Mouse (Mus musculus) layer of hippocampus, adult 11-12 months (tissue): ENCODE measurements around the gene Slc38a6.

Source experiments
- DNase-seq: peaks from one replicate; pipeline ENCODE4 v3.0.0; 2022; ENCODE audit warnings: low spot score

Slc38a6 gene

DNA sequence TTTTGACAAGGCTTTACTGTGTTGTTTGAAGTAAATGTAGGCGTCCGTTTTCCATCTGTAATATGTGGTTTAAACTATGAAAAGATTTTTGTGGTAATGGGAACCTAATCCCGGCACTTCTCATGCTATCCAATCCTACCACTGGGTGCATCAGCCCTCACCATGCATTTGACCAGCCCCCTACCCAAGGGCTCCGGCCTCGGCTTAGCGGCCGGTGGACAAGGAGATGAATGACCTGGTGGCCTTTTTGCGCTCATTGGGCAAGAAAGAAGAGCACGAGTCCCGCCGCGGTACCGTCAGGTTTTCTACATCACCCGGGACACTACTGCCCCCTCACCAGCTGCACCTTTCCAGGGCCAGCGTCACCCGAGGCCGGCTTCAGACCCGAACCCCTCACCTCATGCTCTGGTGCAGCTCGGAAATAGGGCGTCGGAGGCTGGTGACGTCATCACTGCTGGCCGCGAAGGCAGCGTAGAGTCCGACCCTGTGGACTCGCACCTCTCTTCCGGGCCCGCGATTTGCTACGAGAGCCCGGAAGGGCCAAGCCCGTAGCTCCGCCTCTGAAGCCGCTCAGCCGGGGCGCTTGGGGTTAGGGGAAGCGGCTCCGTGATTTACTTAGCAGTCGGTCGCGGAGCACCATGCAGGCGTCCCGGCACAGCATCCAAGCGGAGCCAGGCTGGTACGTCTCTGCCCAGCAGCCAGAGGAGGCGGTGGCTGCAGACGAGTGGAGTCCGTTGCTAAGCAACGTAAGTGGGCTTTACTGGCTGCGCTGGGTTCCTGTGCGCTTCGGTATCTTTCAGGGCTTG is at the start of gene Slc38a6, which contains the start of gene Trmt5:
Slc38a6 (plus strand) TSS at position 493 of the 806 bp plus-strand sequence.
Trmt5 (minus strand) TSS at position 424 of the 806 bp plus-strand sequence.
- peak; percentile 93 for DNase-seq

DNA sequence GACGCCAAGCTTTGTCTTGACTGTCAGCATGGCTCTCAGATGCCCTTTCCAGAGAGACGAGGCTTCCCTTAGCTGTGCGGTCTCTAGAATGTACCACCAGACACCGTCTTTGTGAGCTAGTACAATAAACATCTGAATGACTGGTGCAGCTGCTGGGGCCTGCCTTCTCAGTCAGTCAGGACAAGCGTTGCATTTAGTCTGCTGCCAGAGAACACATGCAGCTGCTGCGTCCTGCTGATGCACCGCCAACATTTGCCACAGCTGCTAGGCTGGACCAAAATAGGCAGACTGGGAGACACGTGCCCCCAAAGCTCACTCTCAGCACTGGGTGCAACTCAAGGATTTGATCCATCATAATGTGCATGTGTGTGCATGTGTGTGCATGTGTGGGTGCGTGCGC is 44.6 kb upstream of the Slc38a6 start:
- peak; percentile 64 for DNase-seq

DNA sequence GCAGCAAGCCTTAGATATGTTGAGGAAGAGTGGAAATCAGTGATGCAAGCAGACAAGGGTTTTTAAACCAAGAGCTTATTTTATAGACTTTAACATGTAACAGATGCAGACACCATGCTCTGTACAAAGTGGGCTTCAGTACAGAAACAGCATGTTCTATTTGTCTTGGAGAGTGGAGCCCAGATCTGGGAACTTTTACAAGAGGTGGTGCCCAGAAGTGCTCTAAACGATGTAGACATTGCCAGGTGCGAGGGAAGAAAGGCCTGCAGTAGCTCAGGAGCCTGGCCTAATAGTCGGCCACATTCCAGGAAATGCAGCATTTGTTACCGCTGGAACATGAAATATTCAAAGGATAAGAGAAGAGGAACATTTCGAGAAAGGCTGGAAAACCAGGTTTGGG is 40.9 kb upstream of the Slc38a6 start:
- DNase-seq = no peak

DNA sequence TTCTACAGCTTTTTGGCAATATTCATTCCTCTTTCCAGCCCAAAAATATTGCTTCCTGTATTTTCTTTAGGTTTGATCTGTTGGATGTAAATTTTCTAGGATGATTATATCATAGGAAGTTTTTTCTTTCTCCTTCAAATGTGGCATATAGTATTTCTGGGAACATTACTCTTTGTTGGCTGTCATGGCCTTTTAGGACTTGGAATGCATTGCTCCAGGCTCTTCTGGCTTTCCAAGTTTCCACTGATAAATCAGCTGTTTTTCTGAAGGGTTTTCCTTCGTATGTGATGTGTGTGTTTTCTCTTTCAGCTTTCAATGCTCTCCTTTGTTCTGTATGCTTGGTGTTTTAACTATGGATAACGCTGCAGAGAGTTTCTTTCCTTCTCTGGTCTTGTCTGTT is 31.6 kb upstream of the Slc38a6 start:
- DNase-seq = no peak

DNA sequence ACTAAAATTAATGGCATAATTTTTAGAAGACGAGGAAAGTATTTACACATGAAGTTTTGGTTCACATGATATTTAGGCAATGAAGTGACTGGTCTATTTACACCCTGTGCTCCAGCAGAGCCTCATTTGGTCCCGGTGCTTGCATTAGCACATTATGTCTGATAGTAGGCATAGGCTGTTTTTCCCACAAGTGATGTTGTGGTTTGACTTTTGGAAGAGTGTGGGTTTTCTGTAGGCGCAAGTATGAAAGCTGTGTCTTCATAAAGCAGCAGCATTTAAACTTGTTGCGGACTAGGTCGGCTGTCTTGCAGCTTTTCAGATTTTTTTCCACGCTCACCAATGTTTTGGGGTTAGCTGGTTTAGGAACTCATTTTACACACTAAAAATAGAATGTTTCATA is 27.3 kb upstream of the Slc38a6 start:
- DNase-seq = no peak

DNA sequence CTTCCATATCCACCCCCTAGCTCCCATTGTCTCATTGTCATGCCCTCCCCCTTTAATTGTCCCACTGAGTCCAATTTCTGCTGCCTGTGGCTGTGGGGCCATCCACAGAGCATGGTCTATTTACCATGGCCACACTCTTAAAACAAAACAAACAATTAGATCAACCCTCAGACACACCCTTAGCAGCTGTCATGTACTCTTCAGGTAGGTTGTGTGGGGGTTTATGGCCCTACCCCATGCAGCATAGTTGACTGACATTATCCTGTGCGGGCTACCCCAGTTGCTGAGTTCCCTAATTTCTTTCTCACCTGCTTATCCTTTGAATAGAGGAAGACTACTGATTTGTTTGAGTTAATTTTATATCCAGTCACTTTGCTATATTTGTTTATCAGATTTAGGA is 26.2 kb upstream of the Slc38a6 start:
- no peak for DNase-seq

DNA sequence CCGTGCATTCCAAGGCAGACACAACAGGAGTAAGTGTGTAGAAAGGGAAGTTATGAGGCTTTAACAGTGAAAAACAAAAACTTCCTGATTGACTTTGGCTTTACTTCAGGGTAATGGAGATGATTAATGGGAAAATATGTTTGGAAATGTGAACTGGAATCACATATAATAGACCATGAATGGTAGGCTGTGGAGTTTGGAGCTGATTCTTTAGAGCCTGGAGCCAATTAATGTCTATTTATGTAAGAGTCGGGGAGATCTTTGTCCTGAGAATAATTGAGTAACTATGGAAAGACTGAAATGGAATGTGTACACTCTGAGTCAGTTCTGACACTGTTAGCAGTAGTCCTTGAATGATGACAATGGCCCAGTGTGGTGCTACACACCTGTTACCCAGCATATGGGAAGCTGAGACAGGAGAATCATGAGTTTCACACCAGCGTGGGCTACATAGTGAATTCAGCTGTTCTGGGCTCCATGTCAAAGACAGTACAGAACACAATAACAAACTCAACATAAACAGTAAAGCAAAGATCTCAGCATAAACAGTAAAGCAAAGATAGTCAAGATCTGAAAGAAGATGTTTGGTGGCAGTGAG is 21.1 kb upstream of the Slc38a6 start:
- no peak for DNase-seq

DNA sequence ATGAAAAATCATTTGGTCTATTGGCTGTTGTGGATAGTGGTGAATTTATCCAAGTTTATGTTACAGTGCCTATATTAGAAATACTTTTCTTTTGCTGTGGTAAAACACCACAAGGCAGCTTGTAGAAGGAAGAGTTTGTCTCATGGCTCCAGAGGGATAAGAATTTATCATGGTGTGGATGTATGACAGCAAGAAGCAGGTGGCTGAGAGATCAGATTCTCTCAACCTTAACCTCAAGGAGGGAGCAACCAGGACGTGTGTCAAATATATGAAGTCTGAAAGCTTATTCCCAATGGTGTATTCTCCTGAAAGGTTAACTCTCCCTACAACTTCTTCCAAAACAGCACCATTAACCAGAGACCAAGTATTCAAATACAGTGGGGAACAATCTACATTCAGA is 20.0 kb upstream of the Slc38a6 start:
- DNase-seq = no peak

DNA sequence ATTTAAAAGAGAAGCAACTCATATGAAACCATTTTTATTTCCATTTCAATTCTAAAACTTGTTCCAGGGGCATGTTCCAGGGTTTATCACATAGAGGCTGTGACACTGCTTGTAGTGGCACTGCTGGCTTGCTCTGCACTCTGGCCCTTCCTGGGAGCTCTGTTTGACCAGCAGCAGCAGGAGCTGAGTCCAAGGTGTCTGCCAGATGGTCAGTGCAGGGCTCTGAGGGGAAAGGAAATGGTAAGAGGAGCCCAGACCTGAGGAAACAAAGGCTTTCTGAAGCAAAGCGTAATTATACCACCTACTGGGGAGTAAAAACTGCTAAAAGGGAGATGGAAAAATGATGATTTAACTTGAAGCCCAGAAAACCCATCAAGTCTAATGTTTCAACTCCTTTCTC is 18.1 kb upstream of the Slc38a6 start:
- DNase-seq = no peak

DNA sequence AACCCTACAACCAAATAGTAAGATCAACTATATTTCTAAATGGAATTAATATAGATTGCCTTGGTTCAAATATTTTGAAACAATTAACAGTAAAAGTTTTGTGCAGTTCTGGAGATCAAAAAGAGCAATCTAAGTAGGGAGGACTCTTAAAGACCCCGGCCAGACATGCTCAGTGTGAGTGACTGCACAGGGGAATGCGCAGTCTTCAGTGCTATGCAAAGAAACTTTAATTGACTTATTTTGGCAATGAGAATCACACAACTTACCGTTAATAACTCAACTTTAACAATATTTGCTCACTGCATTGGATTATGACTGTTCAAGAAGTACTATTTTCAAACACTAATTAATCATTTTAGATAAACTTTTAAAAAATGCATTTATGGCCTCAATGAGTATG is 17.0 kb upstream of the Slc38a6 start:
- DNase-seq = no peak

DNA sequence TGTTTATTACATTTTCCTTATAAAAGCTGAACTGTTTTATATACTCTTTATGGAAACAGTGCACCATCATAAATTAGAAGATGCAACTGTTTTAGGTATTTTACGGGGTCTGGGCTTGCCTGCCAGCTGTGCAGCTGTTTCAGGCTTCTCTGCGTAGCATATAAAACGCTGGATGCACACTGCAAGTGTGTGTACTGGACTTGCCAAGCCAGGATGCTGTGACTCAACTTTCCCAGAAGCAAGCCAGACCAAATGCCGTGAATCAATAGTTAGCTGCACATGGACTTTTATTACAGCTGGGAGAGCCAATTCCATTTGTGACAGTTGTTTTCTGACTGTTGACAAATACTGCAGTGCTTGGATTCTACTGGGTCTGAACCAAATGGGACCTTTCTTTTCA is 16.6 kb upstream of the Slc38a6 start:
- DNase-seq = no peak

DNA sequence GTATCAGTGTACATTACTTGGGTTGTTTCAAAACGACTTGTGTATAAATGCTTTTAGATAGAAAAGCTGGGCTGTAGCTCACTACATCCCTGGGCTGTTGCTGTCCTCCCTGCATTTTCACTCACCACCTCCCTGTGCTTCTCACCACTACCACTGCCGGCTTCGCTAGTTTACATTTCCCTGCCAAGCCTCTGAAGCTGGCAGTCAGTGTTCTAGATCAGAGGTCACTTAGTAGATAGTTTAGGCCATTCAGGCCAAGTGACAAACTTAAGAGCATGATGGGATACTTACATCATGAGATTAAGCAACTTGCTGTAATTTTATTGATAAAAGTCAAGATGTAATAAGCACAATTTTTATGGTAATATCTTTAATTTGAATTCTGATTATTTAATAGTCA is 11.7 kb upstream of the Slc38a6 start:
- DNase-seq = no peak

DNA sequence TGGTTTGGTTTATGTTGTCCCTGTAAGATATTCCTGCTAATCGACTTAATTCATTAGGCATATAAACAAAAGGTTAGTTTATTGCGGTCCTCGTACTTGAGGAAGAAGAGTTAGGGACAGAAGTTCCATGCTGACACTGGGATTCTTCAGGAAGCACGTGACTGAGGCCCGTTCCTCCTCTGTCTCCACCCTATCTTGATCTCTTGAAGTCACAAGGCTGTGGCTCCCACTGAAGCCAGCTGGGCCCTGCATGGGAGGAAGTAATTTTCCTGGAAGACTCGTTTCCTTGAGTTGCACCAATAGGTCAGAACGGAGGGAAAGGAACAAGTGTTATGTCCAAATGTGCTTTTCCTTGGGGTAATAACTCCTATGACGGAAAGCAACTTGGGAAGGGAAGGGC is 1.0 kb downstream of the Slc38a6 start:
- no peak for DNase-seq

DNA sequence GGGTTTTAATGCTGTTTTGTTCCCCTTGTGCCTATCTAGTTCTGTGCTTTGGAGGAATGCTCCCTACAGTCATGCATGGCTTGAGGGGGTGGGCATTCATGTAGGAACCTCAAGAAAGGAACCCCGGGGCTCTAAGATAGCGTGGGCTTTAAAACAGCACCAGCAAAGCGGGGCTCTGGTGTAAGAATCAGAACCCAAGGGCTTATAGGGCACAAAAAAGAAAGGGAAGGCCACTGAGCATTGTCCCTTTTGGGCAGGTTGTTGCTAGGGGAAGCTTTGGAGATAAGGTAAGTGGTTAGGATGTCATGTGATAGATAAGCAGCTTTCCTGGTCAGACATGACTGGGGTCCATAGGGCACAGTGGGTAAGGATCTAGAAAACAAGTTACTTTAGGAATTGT is 2.0 kb downstream of the Slc38a6 start:
- no peak for DNase-seq

DNA sequence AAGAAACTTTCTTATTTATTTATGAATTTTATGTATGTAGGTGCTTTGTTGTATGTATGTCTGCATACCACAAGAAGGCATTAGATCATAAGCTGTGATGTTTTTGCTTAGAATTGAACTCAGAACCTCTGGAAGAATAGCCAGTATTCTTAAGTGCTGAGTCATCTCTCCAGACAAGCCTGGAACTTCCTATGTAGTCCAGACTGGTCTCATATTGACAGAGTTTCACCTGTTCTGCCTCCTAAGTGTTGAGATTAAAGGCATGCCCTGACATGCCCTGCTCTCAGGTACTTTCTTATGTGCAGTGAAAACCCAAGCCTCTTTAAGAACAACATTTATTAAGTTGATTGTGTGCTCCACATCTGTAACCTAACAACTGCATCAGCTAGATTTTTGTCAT is 8.3 kb downstream of the Slc38a6 start:
- no peak for DNase-seq

DNA sequence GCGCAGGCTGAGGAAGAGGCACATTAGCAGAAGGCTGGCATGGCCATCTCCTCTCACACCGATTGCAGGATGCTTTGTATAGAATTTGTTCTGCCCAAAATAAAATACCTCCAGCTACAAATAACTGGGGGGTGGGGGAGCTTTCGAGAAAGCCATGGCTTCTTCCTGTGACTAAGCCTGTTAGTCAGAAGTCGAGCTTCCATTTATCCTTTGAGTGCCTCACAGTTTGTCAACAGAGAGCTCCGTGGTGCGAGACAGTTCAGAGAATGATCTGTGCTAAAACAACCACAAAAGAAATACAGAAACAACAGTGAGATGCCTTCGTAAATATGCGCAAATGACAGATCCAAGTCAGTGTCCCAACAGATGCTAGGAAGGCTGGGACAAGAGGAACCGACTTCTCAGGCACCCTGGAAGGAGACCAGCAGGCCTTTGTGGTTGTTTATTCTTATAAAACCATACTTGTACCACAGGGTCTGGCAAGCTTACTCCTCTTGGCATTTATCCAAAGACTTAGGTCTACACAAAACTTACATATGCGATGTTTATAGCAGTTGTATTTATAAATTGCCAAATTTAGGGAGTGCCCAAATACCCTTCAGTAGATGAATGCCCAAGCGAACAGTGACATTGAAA is 9.0 kb downstream of the Slc38a6 start:
- no peak for DNase-seq

DNA sequence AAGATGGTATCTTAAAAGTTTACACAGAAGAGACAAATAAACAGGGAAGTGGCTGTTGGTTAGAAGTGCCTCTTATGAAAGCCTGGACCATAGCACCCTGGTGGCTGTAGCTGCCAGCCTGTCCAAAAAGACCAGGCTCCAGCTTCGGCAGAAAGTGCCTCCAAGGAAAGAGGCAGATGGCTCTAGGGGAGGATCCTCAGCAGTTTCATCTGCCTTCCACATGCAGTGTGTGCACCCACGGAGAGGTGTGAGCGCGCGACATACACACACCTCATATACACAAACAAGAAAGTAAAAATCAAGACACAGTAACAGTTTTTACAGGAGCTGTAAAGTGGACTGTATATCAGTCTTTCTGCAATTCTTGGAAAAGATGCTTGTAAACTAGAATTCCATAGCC is 12.0 kb downstream of the Slc38a6 start:
- DNase-seq = no peak

DNA sequence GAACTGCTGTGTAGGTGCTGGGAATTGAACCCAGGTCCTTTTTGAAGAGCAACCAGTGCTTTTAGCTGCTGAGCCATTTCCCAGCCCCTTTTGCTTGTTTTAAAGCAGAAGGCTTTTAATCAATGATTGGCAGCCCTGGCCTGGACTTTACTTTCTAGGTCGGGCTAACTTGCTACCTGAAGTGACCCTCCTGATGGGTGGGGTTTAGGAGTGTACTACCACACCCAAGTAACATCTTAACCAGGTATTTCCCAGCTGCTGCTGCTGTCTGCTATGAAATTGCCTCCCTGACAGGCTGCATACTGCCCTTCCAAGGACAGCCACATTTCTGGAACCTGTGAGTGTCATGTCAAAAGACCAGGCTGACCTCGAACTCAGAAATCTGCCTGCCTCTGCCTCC is 14.0 kb downstream of the Slc38a6 start:
- DNase-seq = no peak

DNA sequence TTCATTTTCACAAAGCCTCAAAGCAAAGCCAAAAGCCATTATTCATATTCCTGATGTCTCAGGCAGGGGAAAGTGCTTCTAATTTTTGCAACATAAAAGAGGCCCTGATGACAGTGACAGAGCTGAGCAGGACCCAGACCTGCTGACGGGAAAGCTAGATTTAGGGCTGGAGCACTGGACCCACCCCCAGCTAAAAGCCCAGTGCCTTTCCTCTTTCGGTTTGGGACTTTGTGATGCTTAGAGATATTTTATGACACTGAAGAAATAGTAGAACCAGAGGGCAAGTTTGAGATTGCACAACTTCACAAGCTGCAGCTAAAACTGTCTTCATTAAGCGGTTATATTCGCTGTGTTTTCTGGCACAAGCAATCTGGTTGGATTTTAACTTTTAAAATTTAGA is 18.1 kb downstream of the Slc38a6 start:
- DNase-seq = no peak

DNA sequence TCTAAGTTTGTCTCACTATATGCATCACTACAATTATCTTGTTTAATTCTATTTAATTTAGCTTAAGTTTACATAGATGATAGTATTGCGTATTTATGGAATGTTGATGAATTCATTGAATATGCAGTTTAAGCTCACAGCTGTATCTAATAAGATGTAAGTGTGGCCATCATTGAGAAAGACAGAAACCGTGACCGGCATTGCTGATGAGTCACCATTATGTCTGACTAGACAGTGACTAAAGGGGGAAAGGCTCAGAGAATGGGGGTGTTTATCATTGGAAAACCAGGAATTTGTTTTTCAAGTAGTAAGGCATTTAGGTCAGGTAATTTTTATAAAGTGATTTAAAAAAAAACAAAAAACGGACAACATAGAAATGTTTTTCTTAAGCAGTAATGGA is 21.2 kb downstream of the Slc38a6 start:
- DNase-seq = no peak

DNA sequence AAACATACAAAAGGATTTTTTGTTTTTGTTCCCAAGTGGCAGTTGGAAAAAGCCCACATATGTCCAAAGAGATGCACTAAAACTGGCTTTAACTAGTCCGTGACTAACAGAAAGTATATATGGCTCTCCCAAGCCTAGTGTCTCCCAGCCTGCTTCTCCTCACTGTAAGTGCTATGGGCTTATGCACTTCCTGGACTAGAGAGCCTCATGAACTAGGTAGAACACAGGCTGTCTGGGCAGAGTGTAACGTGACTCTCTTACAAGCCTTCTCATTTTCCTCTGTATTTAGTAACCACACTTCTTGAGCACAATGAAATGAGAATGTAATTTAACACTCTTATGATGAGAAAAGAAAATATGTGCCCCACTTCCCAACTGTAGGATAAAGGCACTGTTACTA is 22.1 kb downstream of the Slc38a6 start:
- no peak for DNase-seq

DNA sequence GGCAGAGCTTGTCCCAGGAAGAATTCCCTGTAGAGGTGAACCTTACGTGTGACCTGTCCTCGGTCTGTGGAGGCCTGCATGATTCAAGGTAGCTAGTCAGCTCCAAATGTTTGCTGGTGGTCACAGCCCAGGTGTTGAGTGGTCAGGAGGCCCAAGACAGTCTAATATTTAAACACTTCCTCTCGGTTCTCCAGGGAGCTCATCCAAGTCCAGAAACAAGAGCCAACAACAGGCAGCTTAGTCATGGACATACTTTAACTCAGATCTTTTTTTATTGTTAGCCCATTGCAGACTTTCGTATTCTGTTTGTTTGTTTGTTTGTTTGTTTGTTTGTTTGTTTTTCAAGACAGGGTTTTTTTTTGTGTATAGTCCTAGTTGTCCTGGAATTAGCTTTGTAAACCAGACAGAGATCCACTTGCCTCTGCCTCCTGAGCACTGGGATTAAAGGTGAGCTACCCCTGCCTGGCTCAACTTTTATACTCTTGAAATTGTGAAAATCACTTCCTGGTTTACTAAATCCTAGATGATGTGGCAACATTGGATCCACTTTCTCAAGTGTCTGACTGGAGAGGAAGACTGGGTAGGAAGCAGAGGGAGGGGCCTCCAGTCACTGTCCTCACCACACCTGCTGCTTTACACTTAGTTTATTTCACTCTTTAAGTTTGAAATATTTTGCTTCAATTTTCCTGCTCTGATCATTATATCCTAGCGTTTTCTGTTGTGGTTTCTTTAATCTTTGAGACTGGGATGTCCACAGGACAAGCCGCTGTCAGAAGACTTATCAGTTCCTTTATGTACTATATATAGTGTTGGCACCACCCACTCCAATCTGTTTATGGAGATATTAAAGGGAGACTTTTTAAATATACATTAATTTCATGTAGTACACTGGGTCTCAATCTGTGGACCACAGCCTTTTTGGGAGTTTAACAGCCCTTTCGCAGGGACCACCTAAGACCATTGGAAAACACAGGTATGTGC is 31.4 kb downstream of the Slc38a6 start:
- DNase-seq = no peak
